Mouse (Mus musculus): ENCODE measurements around the gene Cisd3.
A peak's percentile ranks its signal among the peaks of the same experiment; 100 is the strongest.

Gene Cisd3

DNA sequence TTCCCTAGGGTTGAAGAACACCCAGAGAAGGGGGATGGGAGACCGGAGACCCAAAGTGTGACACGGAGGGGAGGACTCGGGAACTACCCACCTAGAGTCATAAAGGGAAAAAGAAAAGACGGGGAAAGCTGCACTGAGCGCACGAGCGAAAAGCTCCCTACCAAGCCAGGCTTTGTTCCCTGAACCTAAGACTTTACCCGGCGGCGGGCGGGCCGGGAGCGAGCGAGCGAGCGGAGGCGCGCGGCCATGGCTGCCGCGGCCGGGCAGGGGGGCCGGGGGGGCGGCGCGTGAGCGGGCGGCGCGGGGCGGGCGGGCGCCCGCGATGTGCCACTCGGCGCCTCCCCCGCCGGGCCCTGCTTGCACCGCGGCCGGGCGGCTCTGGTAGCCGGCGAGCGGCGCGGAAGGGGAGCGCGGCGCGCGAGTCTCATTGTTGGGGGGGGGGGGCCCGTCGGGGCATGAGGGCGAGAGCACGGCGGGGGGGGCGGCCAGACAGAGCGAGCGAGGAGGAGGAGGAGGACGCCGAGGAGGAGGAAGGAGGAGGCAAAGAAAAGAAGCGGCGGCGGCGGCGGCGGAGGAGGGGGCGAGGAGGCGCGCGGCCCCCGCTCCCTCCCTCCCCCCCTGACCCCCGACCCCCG is 22.6 kb upstream of the Cisd3 start, which contains the start of gene Mllt6:
Gene Mllt6 (plus strand): TSS at position 522 of the 635 bp plus-strand sequence.
- DNase-seq (ENCODE audit: low read depth, low spot score): peak; percentile 84

DNA sequence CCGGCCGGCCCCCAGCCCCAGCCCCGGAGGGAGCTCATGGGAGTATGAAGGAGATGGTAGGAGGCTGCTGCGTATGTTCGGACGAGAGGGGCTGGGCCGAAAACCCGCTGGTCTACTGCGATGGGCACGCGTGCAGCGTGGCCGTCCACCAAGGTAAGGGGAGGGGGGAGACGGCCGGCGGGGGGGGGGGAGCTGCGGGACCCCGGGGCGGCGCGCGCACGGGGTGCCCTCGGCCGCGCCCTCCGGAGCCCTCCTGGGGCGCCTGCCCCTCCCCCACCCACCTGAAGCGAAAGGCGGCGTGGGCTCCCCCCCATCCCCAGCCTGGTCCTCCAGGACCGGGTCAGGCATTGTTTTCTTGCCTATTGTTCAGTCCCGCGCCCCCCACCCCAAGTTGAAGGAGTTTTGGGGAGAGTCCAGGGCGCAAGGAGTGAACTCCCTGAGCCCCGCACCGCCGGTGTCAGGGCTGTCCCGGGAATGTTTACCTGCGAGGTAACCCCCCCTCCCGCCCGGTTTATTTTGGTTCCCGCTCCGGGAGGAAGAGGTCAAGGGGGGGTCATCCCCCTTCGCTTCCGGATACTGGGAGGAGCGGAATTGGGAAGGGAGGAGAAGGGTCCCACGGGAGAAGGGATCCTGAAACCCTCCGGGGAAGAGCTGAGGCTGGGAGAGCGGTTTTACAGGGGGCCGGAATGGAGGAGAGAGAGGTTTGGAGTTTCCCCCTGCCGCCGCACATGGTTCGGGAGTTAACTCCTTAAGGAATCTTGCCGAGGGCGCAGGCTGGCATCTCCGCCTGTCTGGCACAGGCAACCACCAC is 21.9 kb upstream of the Cisd3 start:
- DNase-seq (ENCODE audit: low read depth, low spot score): peak; percentile 58

DNA sequence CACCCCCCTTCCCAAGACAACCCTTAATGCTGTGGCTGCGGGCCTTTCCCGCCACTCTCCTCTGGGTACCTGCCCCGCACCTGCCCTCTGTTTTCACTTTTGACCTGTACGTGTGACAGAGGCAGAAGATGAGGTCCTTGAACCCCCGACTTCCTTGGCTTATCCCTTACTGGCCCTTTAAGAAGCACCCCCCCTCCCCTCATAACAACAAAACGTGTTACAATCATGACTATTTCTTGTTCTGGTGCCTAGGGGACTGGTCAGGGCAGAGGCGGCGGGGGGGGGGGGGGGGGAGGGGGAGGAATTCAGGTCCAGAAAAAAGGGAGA is 21.3 kb upstream of the Cisd3 start:
- peak; percentile 36 for DNase-seq (ENCODE audit: low read depth, low spot score)

DNA sequence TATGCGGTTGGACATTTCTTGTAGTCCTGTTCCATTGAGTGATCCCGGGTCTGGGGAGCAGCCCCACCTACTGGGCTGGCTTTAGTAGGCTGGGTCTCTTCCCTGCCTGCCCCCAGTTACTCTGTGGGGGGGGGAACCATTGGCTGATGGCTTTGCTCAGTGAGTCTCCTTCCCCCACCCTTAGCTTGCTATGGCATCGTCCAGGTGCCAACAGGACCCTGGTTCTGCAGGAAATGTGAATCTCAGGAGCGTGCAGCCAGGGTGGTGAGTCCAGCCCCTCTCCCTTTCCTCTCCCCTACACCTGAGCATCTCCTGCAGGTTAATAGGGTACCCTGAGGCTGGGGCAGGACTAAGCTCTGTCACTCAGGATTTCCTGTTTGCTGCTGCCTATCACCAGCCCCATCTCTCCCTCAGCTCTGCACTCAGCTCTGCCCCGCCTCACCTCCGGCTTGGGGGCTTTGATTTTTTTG is 20.8 kb upstream of the Cisd3 start:
- DNase-seq (ENCODE audit: low read depth, low spot score): peak; percentile 68

DNA sequence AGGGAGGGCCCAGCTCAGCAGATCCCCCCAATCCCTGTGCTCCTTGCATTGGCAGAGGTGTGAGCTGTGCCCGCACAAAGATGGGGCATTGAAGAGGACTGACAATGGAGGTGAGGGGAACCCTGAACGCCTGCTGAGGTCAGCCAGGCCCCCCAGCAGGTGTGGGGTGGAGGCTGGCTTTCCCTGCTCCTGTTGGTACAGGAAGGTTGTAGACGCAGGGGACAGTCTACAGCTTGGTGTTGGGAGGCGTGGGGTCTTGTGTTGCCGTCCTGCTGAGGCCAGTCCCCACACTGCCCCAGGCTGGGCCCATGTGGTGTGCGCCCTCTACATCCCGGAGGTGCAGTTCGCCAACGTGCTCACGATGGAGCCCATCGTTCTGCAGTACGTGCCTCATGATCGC is 20.2 kb upstream of the Cisd3 start:
- DNase-seq (ENCODE audit: low read depth, low spot score): no peak

DNA sequence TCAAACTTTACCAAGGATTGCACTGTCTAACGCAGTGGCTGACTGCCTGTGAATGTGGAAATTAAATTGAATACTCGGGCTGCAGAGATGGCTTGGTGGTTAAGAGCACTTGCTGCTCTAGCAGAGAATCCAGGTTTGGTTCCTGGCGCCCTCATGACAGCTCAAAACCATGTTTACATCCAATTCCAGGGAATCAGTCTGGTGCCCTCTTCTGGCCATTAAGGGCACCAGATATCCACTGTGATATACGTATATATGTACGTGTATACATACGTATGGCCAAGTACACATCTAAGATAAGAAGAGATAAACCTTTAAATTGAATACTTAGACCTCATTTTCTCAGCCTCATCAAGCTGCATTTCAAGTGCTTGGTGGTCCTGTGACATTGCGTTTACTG is 19.4 kb upstream of the Cisd3 start:
- peak; percentile 33 for DNase-seq (ENCODE audit: low read depth, low spot score)

DNA sequence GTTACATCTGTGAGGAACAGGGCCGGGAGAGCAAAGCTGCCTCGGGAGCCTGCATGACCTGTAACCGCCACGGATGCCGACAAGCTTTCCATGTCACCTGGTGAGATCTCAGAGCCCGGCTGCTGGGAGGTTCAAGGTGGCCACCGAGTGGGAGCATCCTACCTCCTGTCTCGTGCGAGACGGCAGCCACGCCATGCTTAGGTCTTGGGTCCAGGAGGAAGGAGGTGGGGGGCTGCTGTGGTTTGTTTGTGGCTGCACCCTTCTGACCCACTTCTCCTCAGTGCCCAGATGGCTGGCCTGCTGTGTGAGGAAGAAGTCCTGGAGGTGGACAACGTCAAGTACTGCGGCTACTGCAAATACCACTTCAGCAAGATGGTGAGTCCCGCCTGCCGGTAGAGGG is 18.8 kb upstream of the Cisd3 start:
- DNase-seq (ENCODE audit: low read depth, low spot score): no peak

DNA sequence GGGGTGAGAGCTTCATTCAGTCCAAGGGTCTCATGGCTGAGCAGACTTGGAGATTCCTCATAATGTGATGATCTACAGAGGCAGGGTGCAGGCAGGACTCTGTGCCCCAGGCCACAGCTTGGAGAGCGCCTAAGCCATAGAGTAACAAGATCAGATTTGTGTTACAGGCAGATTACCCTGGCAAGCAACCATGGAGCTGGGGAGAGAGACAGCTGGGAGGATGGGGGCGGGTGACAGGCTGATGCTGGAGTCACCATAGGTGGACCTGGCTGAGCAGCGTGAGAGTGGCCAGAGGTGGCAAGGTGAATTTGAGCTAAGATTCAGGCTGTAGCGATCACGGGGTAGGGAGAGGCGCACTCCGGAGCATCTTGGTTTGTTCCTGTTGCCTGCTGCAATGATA is 17.5 kb upstream of the Cisd3 start:
- DNase-seq (ENCODE audit: low read depth, low spot score): no peak

DNA sequence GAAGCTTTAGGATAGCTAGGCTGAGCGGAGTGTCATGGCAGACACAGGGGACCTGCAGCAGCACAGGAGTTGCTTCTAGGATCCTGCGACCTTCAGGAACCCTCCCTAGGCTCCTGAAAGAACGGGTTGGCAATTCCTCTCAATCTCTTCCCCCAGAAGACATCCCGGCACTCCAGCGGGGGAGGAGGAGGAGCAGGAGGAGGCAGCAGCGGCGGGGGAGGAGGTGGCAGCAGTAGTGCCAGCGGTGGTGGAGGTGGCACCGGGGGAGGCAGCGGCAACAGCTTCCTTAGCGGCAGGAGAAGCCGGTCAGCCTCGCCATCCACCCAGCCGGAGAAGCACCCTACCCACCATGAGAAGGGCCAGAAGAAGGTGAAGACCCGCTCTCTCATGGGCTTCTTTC is 16.4 kb upstream of the Cisd3 start:
- DNase-seq (ENCODE audit: low read depth, low spot score): no peak

DNA sequence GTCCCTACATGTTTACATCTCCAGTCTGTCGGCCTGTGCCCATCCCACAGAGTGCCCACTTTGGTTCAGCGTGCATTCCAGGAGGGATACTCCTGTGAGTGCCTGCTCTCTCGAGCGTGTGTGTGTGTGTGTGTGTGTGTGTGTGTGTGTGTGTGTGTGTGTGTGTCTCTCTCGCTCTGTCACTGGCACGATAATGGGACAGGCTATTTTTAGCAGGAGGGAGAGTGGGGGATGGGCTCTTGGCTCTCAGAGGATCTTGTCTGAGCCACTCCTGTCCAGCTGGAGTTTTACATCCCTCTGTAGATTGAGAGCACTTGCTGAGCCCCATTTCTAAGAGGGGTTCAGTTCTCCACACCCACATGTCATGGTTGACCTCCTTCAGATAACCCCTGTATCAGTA is 15.8 kb upstream of the Cisd3 start:
- DNase-seq (ENCODE audit: low read depth, low spot score): no peak

DNA sequence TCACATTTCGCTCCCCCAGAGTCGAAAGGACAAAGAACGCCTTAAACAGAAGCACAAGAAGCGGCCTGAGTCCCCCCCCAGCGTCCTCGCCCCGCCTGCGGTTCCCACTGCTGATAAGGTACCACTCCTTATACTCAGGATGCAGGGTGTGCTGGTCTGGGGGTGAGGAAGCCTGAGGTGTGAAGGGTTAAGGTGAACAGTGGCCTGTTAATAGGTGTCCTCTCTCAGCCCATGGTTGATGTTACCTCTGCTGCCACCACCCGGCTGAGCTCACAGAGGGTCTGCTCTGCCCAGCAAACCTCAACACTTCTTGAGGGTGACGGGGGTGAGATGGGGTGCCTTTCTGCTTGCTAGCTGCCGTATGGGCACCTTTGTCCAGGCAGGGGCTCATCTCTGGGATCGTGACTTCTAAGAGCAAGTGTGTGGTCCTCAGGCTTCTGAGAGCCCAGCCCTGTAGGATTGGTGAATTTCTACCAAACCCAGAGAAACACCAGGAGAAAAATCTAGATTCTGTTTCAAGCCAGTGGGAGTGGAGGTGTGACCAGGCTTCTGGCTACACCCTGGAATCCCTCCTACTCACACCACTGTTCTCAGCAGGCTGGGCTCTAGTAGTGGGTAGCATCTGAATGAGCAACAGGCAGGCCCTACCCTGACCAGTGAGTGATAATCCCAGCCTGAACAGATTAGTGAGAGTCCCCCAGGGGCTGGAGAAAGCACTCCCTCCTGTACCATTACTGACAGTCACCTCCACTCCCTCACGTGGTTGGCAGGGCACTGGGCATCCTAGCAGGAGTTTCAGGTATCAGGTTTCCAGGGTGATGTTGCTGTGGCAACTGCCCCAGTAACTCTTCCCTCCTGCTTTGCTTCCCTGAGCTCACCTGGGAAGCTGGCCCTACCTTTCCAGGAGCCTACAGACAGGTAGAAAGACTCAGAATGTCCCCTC is 15.1 kb upstream of the Cisd3 start:
- no peak for DNase-seq (ENCODE audit: low read depth, low spot score)

DNA sequence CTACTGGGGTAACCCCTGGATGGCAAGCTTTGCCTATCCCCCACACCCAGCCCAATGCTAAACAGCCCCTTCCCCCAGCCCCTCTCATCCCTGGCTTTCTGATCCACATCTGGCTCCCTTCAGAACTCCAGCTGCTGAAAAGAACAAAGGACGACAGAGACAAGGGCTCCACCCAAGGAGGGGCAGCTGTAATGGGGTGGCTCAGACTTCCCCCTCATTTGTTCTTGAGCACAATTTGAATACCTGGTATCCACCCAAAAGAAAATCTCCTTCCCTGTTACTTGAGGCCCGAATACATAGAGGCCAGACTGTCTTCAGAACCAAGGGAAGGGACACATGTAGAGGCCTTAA is 14.5 kb upstream of the Cisd3 start:
- no peak for DNase-seq (ENCODE audit: low read depth, low spot score)

DNA sequence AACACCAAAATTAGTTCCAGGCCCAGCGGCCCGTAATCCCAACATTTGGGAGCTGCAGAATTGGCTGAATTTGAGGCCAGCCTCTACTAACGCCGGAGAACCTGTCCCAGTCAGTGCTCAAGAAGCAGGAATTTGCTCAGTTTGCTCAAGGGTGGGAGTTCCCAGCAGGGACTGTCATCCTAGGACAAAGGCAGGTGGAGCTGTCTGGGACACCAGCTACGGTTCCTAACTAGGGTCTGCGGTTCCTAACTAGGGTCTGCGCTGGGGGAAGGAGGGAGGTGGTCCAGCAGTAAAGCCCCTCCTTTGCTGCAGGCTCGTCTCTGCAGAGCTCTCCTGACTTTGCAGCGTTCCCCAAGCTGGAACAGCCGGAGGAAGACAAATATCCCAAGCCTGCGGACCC is 12.5 kb upstream of the Cisd3 start:
- no peak for DNase-seq (ENCODE audit: low read depth, low spot score)

DNA sequence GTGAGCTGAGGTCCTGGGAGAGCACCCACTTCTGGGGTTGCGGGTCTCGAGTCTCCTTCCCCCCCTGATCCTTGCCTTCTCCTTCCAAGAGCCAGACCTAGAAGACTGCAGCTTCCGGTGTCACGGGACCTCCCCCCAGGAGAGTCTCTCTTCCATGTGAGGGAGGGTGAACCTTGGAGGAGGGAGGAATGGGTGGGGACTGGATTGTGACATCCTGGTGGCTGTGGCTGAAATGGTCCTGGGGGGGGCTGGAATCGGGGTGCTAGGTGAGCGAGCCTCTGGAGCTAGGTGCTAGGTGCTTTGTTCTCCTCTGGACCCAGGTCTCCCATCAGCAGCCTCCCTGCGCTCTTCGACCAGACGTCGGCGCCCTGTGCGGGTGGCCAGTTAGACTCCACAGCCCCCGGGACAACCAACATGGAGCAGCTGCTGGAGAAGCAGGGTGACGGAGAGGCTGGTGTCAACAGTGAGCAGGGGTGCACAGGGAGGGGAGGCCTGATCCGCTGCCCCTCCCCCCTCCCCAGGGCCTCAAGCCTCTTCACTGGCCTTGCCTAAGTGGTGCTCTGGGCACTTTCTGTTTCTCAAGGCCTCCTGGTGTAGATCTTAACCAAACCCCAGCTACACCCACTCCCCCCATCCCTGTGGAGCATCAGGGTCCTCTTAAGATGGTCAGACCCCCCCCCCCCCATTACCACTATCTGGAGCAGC is 9.4 kb upstream of the Cisd3 start:
- DNase-seq (ENCODE audit: low read depth, low spot score): no peak

DNA sequence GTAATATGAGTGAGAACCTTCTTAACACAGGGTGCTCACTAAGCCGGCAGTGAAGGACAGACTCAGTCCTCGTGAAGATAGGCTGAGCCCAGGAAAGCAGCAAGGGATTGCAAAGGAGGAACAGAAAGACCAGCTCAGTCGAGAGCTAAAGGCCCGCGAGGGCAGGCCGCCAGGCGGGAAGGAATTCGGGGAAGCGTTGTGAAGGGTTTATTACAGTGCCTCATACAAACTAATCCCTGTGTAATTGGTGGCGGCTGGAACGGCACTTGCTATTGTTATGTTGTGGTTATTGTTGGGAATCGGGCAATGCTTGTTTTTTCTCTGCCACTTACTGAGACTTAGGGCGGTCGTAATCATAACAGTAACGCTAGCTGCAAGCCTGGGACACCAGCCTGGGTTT is 8.2 kb upstream of the Cisd3 start:
- no peak for DNase-seq (ENCODE audit: low read depth, low spot score)

DNA sequence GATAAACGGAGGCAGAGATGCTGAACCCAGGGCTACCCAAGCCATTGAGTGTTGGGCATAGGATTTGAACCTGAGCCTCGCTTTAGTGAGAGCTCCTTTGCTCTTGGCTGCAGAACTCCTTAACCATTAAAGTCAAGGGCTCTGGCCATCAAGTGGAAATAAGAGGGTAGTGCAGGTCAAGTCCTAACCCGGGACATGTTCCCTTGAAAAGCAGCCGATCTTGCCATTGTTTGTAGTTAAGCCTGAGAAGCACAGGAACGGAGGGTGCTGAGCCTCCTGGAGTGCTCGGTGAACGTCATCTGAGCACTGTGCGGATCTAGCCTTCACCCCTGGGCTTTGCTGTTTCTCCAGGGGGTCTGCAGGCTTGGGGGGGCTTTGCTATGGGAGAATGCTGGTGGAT is 7.8 kb upstream of the Cisd3 start:
- DNase-seq (ENCODE audit: low read depth, low spot score): no peak

DNA sequence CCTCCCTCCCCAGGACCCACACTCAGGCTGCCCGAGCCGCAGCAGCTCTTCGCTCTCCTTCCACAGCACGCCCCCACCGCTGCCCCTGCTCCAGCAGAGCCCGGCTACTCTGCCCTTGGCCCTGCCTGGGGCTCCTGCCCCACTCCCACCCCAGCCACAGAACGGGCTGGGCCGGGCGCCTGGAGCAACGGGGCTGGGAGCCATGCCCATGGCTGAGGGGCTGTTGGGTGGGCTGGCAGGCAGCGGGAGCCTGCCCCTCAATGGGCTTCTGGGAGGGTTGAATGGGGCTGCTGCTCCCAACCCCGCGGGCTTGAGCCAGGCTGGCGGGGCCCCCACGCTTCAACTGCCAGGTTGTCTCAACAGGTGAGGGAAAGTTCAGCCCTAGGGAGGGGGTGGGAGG is 7.3 kb upstream of the Cisd3 start:
- no peak for DNase-seq (ENCODE audit: low read depth, low spot score)

DNA sequence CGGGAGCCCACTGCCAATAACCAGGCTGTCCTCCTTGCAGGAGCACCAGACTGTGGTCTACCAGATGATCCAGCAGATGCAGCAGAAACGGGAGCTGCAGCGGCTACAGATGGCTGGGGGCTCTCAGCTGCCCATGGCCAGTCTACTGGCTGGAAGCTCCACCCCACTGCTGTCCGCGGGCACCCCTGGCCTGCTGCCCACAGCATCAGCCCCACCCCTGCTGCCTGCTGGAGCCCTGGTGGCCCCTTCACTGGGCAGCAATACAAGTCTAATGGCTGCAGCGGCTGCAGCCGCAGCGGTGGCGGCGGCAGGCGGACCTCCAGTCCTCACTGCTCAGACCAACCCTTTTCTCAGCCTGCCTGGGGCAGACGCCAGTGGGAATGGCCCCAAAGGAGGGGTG is 5.2 kb upstream of the Cisd3 start:
- DNase-seq (ENCODE audit: low read depth, low spot score): no peak

DNA sequence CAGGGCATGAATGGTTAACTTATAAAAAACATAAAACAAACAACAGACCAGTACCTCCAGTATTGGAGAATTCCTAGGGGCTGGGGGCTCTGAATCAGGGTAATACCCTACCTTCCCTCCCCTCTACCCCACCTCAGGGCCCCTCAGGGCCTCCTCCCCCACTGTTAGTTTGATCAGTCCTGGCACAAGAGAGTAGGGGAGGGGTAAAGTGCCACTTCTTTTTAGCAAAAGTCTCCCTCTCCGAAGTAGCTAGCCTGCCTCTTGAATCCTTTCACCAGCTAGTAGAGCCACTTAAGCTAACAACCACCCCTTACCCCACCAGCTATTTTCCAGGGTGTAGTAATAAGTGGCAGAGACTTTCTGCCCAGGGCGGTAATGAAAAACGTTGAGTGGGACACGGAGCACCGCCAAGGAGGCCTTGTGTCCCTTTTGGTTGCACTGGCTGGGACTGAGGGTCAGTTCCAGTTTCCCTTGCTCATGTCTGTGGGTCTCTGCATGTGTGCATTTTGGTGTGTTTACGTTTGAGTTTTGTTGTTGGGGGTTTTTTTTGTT is 3.0 kb upstream of the Cisd3 start:
- no peak for DNase-seq (ENCODE audit: low read depth, low spot score)

DNA sequence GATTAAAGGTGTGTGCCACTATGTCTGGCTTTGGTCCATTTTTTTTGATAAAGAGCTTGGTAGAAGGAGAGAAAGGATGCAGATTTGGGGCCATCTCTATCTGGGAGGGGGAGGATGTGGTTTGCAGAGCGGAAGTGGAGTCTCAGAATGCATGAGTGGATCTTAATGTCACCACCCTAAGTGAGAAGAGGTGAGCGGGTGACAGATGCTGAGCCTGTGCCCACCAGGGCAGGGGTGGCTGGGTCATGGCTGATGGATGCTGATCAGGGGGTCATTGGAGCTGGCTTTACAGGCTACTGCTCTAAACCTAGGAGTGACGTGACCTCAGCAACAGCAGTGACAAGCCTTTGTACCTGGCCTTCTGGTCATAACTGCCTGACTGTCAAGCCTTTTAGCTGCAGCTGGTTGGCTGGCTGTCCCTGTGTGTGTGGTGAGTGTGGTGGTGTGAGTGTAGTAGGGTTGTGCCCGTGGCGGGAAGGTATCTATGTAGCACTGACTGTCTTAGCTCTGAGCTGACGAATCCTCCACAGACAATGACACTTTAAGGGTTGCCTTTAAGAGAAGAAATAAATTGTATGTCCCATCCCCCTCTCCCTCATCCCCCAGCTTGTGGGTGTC is 1.5 kb upstream of the Cisd3 start:
- peak; percentile 87 for DNase-seq (ENCODE audit: low read depth, low spot score)

DNA sequence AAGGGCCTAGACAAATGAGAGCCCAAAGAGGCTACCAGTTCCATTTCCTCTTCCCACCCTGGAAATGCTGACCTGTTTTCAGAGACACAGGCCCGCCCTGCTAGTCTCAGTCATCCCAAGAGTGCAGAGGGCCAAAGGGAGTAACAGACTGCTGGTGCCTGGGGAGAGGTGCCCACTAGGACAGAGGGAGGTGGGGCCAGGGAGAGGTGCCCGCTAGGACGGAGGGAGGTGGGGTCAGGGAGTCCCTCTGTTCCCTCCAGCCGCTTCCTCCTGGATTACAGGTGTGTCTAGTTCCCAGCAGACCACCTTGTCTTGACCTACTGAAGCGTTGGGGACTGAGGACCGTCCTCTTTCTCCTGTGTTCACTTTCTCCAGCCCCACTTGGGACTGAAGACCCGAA is 860 bp upstream of the Cisd3 start:
- DNase-seq (ENCODE audit: low read depth, low spot score): no peak
